Mouse (Mus musculus) CD4-positive naive resting alpha-beta T cell, adult 76 days (primary cell): ENCODE measurements around the gene Tas2r126. TPM values are rescaled to one million over a fixed set of nuclear protein-coding genes. Genes with fewer than 3 reads are reported as not detected.

Experiments
- total RNA-seq: library from RNA; stranded (reverse); gene quantifications from one replicate; pipeline ENCODE4 v1.2.4, GENCODE M21; 2023

The Tas2r126 gene
- 0.64 TPM for total RNA-seq

GRCm38 (mm10) chr6:42434446-42434845, at the start of gene Tas2r126:
Gene Tas2r126 (plus strand): TSS chr6:42434535.

GRCm38 (mm10) chr6:42399938-42400337, 34.4 kb upstream of the Tas2r126 start, which contains the start of gene Tas2r143:
Gene Tas2r143 (plus strand): TSS chr6:42400238.

DNA sequence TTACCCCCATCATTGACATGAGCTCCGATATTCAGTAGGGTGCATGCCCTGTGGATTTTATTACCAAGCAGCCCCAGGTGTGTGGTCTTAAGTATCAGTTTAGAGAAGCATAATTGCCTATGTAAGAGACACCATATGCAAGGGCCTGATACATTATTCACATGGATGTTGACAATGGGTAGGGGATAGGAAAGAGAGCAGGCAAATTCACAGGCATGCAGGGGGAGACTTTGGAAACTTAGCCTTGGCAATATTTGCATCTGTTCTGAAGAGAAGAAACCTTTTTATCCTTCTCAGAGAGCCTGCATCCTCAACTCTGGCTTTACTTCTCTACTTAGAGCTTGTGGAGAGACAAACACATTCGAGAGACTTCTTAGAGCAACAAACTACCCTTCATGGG, 29.2 kb upstream of the Tas2r126 start, which contains the start of gene Tas2r135:
Gene Tas2r135 (plus strand): TSS at position 301 of the 400 bp plus-strand sequence.

DNA sequence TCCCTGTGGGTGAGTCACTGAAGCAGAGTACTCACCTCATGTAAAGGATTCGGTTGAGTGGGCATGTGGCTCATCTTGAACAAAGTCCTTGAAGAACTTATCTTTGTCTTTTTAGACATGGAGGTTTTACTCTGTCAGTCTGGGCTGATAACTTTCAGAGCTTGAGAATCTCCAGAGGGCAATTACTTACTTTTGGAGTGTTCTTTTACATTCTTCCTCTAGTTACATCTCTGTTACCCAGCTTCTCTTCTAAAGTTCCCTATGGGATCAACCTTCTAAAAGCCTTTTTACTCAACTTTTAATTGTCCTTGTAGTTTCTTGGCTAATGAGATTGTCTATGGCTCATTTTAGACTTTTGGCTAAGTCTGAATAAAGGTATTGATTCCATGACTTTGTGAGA, 30.8 kb downstream of the Tas2r126 start, which contains the start of gene Olfr458:
Gene Olfr458 (minus strand): TSS at position 101 of the 400 bp plus-strand sequence.

GRCm38 (mm10) chr6:42476235-42476634, 41.9 kb downstream of the Tas2r126 start, which contains the start of gene Olfr457:
Gene Olfr457 (minus strand): TSS chr6:42476335.

Other genes with a start within 250 kb of the Tas2r126 start
- gene Tas2r144, start 219.2 kb upstream of the Tas2r126 start, total RNA-seq, result not detected
- 8.6 TPM for gene Gstk1, start 188.6 kb upstream of the Tas2r126 start, total RNA-seq
- not detected for gene Tmem139, start 172.6 kb upstream of the Tas2r126 start, total RNA-seq
- 80.2 TPM for gene Casp2, start 169.6 kb upstream of the Tas2r126 start, total RNA-seq
- gene Clcn1, start 147.8 kb upstream of the Tas2r126 start, total RNA-seq, result 0.62 TPM
- gene Fam131b, start 109.9 kb upstream of the Tas2r126 start, total RNA-seq, result not detected
- 108 TPM for gene Zyx, start 84.9 kb upstream of the Tas2r126 start, total RNA-seq
- gene Epha1, start 61.3 kb upstream of the Tas2r126 start, total RNA-seq, result not detected
- not detected for gene Tas2r143, start 34.3 kb upstream of the Tas2r126 start, total RNA-seq
- 0.88 TPM for gene Tas2r135, start 29.1 kb upstream of the Tas2r126 start, total RNA-seq
- not detected for gene Olfr458, start 30.7 kb downstream of the Tas2r126 start, total RNA-seq
- not detected for gene Olfr457, start 41.8 kb downstream of the Tas2r126 start, total RNA-seq
- gene Olfr456, start 52.7 kb downstream of the Tas2r126 start, total RNA-seq, result not detected
- gene Olfr455, start 113.1 kb downstream of the Tas2r126 start, total RNA-seq, result not detected
- gene Tcaf3, start 163.2 kb downstream of the Tas2r126 start, total RNA-seq, result not detected
- gene Tcaf2, start 210.7 kb downstream of the Tas2r126 start, total RNA-seq, result not detected